Mouse (Mus musculus) cerebellum, adult 18-20 months (tissue): ENCODE results near the gene Tm7sf2.

Experiments used
- DNase-seq, 2 experiments: peaks; one replicate each; pipeline ENCODE4 v3.0.0; 2021

Tm7sf2 gene

GRCm38 (mm10) chr19:6040002-6040401, 28.2 kb downstream of the Tm7sf2 start:
- DNase-seq = no peak

GRCm38 (mm10) chr19:6038326-6038725, 29.8 kb downstream of the Tm7sf2 start:
- no peak for DNase-seq

- DNase-seq = no peak
These were observed 30.5 kb downstream of the Tm7sf2 start for GRCm38 (mm10) chr19:6037695-6038094.

- no peak for DNase-seq
These were observed 32.1 kb downstream of the Tm7sf2 start for GRCm38 (mm10) chr19:6035966-6036585.

GRCm38 (mm10) chr19:6030520-6031280, 37.5 kb downstream of the Tm7sf2 start:
- no peak for DNase-seq

- no peak for DNase-seq
These were observed 38.7 kb downstream of the Tm7sf2 start for GRCm38 (mm10) chr19:6029426-6029825.

GRCm38 (mm10) chr19:6028991-6029390, 39.2 kb downstream of the Tm7sf2 start:
- DNase-seq = no peak

- no peak for DNase-seq
These were observed 44.2 kb downstream of the Tm7sf2 start for GRCm38 (mm10) chr19:6023930-6024329.

GRCm38 (mm10) chr19:6023059-6023458, 45.1 kb downstream of the Tm7sf2 start:
- no peak for DNase-seq

GRCm38 (mm10) chr19:6020276-6020675, 47.9 kb downstream of the Tm7sf2 start:
- no peak for DNase-seq

- DNase-seq = peak; percentile 90
These were observed 49.8 kb downstream of the Tm7sf2 start for GRCm38 (mm10) chr19:6018142-6019089.

GRCm38 (mm10) chr19:6016532-6016931, 51.6 kb downstream of the Tm7sf2 start:
- peak in 1 of 2 experiments; percentile 19 for DNase-seq

GRCm38 (mm10) chr19:6015511-6016315, 52.5 kb downstream of the Tm7sf2 start, which contains the start of gene Capn1:
Gene Capn1 (minus strand): TSS chr19:6015897.
- DNase-seq = peak; percentile 68 to 71

GRCm38 (mm10) chr19:6014991-6015510, 53.1 kb downstream of the Tm7sf2 start:
- DNase-seq = peak; percentile 47 to 61

- DNase-seq = no peak
These were observed 54.5 kb downstream of the Tm7sf2 start for GRCm38 (mm10) chr19:6013691-6014090.
